Mouse (Mus musculus) fat pad, adult 2 months (tissue): ENCODE measurements around the gene Isg20l2.

Experiments
- DNase-seq: peaks from one replicate; pipeline ENCODE4 v3.0.0-alpha.2; 2011; ENCODE audit warnings: low read depth, low spot score; ENCODE audit errors: extremely low read depth

The Isg20l2 gene

GRCm38 (mm10) chr3:87947056-87947810 is 17.1 kb downstream of the Isg20l2 start:
- no peak for DNase-seq

- no peak for DNase-seq
Measured at GRCm38 (mm10) chr3:87947811-87948199, 17.7 kb downstream of the Isg20l2 start.

- no peak for DNase-seq
Measured at GRCm38 (mm10) chr3:87948378-87949265, 18.5 kb downstream of the Isg20l2 start, which contains the start of gene Crabp2. TSS of gene Crabp2 (plus strand) at chr3:87948666.

- DNase-seq = no peak
Measured at GRCm38 (mm10) chr3:87949266-87949954, 19.3 kb downstream of the Isg20l2 start.

GRCm38 (mm10) chr3:87949955-87950515 is 19.9 kb downstream of the Isg20l2 start:
- DNase-seq = no peak

- no peak for DNase-seq
Measured at GRCm38 (mm10) chr3:87951946-87952345, 21.8 kb downstream of the Isg20l2 start.

GRCm38 (mm10) chr3:87952440-87952839 is 22.3 kb downstream of the Isg20l2 start:
- DNase-seq = no peak

- DNase-seq = no peak
Measured at GRCm38 (mm10) chr3:87958056-87958455, 27.9 kb downstream of the Isg20l2 start.

GRCm38 (mm10) chr3:87958476-87958875 is 28.4 kb downstream of the Isg20l2 start:
- no peak for DNase-seq

- DNase-seq = no peak
Measured at GRCm38 (mm10) chr3:87958967-87959366, 28.9 kb downstream of the Isg20l2 start.

- no peak for DNase-seq
Measured at GRCm38 (mm10) chr3:87959371-87959770, 29.3 kb downstream of the Isg20l2 start.

GRCm38 (mm10) chr3:87960191-87960585 is 30.1 kb downstream of the Isg20l2 start:
- DNase-seq = no peak

GRCm38 (mm10) chr3:87960586-87961191 is 30.6 kb downstream of the Isg20l2 start:
- no peak for DNase-seq

GRCm38 (mm10) chr3:87970184-87970938 is 40.2 kb downstream of the Isg20l2 start:
- DNase-seq = no peak

GRCm38 (mm10) chr3:87970939-87971488 is 40.9 kb downstream of the Isg20l2 start, which contains the start of gene Nes:
TSS of gene Nes (plus strand) at chr3:87971078.
- DNase-seq = no peak

- no peak for DNase-seq
Measured at GRCm38 (mm10) chr3:87971489-87972202, 41.5 kb downstream of the Isg20l2 start.

GRCm38 (mm10) chr3:87972203-87972664 is 42.1 kb downstream of the Isg20l2 start:
- DNase-seq = no peak

- no peak for DNase-seq
Measured at GRCm38 (mm10) chr3:87972776-87973175, 42.7 kb downstream of the Isg20l2 start.
